Mouse (Mus musculus): Measurements from ENCODE around the gene Uspl1.

GRCm38 (mm10) chr5:149203796-149204375 lies 19.7 kb downstream of the Uspl1 start:
- TF ChIP-seq POLR2A (IDR thresholded peaks at IDR 0.05; ENCODE audit: low read depth, low read length) (no peak), CTCF (IDR thresholded peaks at IDR 0.05; ENCODE audit: extremely low read depth, insufficient read depth, insufficient read length, insufficient replicate concordance) (no peak)
